Mouse (Mus musculus) heart, embryonic 11.5 days (tissue): ENCODE measurements around the gene Cbln4. TPM values are rescaled to one million over a fixed set of nuclear protein-coding genes. Genes with fewer than 3 reads are reported as not detected.

Experiments used
- ATAC-seq: fragments of 200-750 bp; cut with Nextera tagmentation; replicated peaks from 2 replicates; pipeline ENCODE4 v1.8.0; 2017; ENCODE audit warnings: moderate library complexity; ENCODE audit not compliant: insufficient number of reproducible peaks, low FRiP score, low TSS enrichment
- H3K27ac ChIP-seq: fragments of 300-500 bp; sonication (generic); 2 replicates; pipeline ENCODE4 v1.5.1; 2014; ENCODE audit warnings: mild to moderate bottlenecking, low read depth, low read length
- H3K27me3 ChIP-seq: fragments of 300-500 bp; sonication (generic); 2 replicates; pipeline ENCODE4 v1.6.1; 2014; ENCODE audit warnings: mild to moderate bottlenecking, low read length, mixed read lengths; ENCODE audit not compliant: control insufficient read depth, insufficient read depth
- H3K36me3 ChIP-seq: fragments of 300-500 bp; sonication (generic); 2 replicates; pipeline ENCODE4 v1.6.1; 2014; ENCODE audit warnings: mild to moderate bottlenecking, low read length, moderate library complexity, mixed read lengths; ENCODE audit not compliant: control insufficient read depth, insufficient read depth
- H3K4me1 ChIP-seq: fragments of 300-500 bp; sonication (generic); 2 replicates; pipeline ENCODE4 v1.6.1; 2014; ENCODE audit warnings: low read length; ENCODE audit not compliant: control insufficient read depth, insufficient read depth
- H3K4me2 ChIP-seq: fragments of 300-500 bp; sonication (generic); 2 replicates; pipeline ENCODE4 v1.6.1; 2014; ENCODE audit warnings: mild to moderate bottlenecking, moderate library complexity
- H3K4me3 ChIP-seq: fragments of 300-500 bp; sonication (generic); 2 replicates; pipeline ENCODE4 v1.5.1; 2014; ENCODE audit warnings: low read depth, low read length
- H3K9ac ChIP-seq: fragments of 300-500 bp; sonication (generic); 2 replicates; pipeline ENCODE4 v1.6.1; 2014; ENCODE audit warnings: mild to moderate bottlenecking, low read depth, low read length, moderate library complexity
- H3K9me3 ChIP-seq: fragments of 300-500 bp; sonication (generic); replicated peaks from 2 replicates; pipeline ENCODE4 v1.6.1; 2016; ENCODE audit warnings: low read length; ENCODE audit not compliant: control insufficient read depth
- WGBS: fragments of 180-500 bp; shearing (Covaris S2); extraction: QIAGEN DNeasy Blood & Tissue Kit; methylation state at CpG from one replicate; pipeline ENCODE4 v1.1.7; 2014; ENCODE audit not compliant: insufficient replicate concordance; 5-methylcytosine and 5-hydroxymethylcytosine counted together
- polyA plus RNA-seq: library from polyadenylated mRNA; unstranded; fragments of >200 nt; fragmentation: Nextera tagmentation; extraction: Ambion mirVana; gene quantifications from 2 replicates; pipeline ENCODE4 v1.2.1, GENCODE M21; 2014

Gene Cbln4
- polyA plus RNA-seq, 1 experiment from 2014 or later = 0.54 TPM

DNA sequence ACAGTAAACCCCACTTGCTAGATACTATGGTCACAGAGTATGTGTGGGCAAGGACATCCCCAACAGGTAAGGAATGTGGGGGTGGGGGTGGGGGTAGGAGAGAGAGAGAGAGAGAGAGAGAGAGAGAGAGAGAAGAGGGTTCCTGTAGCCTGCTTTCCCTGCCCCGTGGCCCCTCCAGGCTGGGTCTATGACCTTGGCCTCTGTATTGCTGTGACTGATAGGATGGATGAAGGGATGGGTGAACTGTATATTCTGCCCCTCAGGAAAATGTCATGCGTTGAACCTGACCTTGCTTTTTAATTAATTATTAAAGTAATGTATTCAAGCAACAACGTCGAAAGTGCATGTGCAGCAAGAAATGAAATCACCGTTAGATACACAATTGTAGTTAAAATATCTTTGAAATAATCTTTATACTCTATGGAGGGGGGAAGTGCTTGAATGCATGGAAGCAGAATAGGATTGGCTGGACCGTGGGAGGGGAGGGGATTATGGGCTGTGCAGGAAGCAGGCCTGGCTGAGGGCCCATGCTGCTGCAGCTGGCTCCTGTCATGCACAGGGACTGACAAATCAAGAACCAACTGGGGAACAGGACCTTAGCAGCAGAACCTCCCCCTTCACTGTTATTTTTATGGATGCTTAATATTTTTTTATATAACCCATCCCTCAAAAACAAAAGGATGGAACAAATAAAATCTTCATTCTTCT is 46.1 kb downstream of the Cbln4 start:
- no peaks in the 10 kb centered on the region for H3K36me3 ChIP-seq
- H3K9me3 ChIP-seq = no peaks in the 10 kb centered on the region
- no peaks in the 10 kb centered on the region for H3K27me3 ChIP-seq
- H3K27ac ChIP-seq = no peak overlapping the region
- no peaks in the 10 kb centered on the region for H3K4me1 ChIP-seq
- no peak overlapping the region for H3K4me3 ChIP-seq
- no peak overlapping the region for H3K9ac ChIP-seq
- no peak for ATAC-seq
- 66% methylated on average over 6 of the region's 6 CpGs for WGBS
- no peak overlapping the region for H3K4me2 ChIP-seq

DNA sequence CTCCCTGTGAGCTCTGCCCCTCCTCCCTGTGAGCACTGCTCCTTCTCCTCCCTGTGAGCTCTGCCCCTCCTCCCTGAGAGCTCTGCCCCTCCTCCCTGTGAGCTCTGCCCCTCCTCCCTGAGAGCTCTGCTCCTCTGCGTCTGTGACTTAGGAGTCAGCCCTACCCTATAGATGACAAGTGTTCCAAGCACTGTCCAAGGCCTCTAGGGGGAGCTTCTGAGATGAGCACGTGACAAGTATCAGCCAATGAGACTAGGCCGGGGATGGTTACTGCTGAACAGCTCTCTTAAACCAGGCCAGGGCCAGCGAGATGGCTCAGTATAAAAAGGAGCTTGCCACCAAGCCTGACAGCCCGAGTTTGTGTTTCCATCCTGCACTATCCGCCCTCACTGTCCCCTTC is 48.4 kb downstream of the Cbln4 start:
- Histone ChIP-seq H3K27ac (no peak overlapping the region), H3K9ac (no peak overlapping the region), H3K27me3 (no peaks in the 10 kb centered on the region), H3K4me2 (no peak overlapping the region), H3K36me3 (no peaks in the 10 kb centered on the region), H3K4me3 (no peak overlapping the region), H3K4me1 (no peaks in the 10 kb centered on the region), H3K9me3 (no peaks in the 10 kb centered on the region)
- 66% methylated on average over 6 of the region's 6 CpGs for WGBS
- ATAC-seq = no peak

DNA sequence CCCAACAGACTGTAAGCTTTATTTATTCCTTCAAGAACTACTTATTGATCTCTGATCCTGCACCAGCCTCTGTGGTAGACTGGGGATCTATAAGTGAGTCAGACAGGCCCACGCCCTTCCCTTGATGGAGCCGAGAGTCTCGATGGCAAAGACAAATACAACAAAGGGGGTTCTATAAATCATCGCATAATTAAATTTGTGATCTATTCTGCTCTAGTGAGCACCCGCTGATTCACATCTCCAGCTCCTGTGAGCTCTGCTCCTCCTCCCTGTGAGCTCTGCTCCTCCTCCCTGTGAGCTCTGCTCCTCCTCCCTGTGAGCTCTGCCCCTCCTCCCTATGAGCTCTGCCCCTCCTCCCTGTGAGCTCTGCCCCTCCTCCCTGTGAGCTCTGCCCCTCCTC is 49.0 kb downstream of the Cbln4 start:
- no peak for ATAC-seq
- H3K9ac ChIP-seq = no peak overlapping the region
- H3K4me3 ChIP-seq = no peak overlapping the region
- H3K4me2 ChIP-seq = no peak overlapping the region
- H3K9me3 ChIP-seq = no peaks in the 10 kb centered on the region
- no peaks in the 10 kb centered on the region for H3K4me1 ChIP-seq
- no peaks in the 10 kb centered on the region for H3K27me3 ChIP-seq
- H3K36me3 ChIP-seq = no peaks in the 10 kb centered on the region
- no peak overlapping the region for H3K27ac ChIP-seq
- whole genome bisulfite sequencing = 81% methylated on average over 5 of the region's 5 CpGs

DNA sequence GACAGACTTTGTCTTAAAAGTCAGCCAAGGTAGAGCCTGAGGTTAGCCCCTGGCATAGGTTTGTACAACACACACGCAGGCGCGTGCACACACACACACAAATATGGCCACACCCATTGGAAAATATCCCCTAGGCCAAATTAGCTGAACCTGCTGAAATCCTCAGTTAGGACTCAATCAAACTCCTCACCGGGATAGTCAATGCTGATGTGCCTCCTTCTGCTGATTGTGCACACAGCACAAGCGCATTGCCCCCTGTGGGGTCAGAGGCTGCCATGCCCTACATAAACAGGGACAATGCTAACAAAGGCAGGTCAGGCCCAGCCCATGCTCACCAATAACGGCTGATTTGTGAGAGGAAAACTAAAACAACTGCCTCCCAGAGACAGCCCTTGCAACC is 56.6 kb downstream of the Cbln4 start:
- Histone ChIP-seq H3K27ac (no peak overlapping the region), H3K9me3 (no peaks in the 10 kb centered on the region), H3K9ac (no peak overlapping the region), H3K4me3 (no peak overlapping the region), H3K27me3 (no peaks in the 10 kb centered on the region; the same call in 1 of the 2 replicates), H3K4me2 (no peak overlapping the region), H3K36me3 (no peaks in the 10 kb centered on the region), H3K4me1 (no peaks in the 10 kb centered on the region)
- ATAC-seq = no peak
- WGBS = 39% methylated on average over 6 of the region's 6 CpGs

Other genes starting within 250 kb of the Cbln4 start
- 0.13 TPM in 1 of 2 replicates, not detected in the other for gene Mc3r, start 205.0 kb upstream of the Cbln4 start, polyA plus RNA-seq